Mouse (Mus musculus): ENCODE measurements around the gene Slc13a5. TPM values are rescaled to one million over a fixed set of nuclear protein-coding genes. Genes with fewer than 3 reads are reported as not detected.

Slc13a5 gene
- total RNA-seq, 2 experiments from 2014 or later: 6.5 to 6.9 TPM

DNA sequence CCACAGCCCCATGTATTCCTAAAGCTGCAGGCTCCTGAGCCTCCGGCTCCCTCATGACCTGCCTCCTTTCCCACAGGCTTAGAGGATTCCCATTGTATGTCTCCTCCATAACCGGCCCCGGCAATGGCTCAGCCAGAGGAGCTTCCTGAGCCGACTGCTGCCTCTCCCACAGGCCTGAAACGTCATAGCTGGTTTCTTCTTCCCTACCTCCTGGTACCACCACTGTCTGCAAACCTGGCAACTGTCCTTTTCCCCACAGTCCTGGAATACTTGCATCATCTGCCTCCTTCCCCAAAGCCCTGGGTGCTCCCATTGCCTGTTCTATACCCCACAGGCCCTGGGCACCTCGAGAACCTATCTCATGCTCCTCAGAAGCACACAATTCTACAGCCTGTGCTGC lies 61.8 kb downstream of the Slc13a5 start:
- no peak for DNase-seq

DNA sequence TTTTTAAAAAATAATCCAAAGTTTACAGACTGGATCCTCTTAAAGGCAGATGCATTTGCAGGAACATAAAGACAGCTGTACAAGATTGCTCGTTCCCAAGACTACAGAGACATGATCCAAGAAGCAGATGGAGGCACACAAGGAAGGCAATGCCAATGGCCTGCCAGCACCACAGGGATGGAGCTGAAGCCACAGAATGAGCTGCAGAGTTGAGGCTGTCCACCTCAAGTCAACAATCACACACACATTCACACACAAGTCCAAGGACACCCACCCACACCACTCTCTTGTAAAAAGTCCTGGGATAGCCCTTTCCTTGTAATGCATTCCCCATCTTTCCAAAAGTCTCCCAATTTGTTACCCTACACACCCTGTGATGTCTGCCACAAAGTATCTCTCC lies 63.6 kb downstream of the Slc13a5 start:
- no peak for DNase-seq

DNA sequence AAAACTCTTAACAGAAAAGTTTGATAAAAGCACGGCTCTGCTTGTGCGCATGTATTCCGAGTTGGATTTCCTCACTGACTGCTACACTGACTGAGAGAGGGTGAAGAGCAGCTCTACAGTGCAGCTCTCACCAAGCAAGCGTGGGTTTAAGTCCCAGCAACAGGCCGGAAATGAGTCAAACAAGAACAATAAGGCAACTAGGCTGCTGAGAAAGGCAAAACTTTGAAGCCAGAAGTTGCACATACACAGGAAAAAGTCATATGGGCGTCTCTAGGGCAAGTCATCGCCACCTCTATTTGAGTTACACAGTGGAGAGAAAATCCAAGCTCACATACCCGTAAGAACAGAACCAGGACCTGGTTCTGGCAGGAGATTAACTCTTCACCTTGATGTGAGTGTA lies 70.5 kb downstream of the Slc13a5 start:
- no peak for DNase-seq

DNA sequence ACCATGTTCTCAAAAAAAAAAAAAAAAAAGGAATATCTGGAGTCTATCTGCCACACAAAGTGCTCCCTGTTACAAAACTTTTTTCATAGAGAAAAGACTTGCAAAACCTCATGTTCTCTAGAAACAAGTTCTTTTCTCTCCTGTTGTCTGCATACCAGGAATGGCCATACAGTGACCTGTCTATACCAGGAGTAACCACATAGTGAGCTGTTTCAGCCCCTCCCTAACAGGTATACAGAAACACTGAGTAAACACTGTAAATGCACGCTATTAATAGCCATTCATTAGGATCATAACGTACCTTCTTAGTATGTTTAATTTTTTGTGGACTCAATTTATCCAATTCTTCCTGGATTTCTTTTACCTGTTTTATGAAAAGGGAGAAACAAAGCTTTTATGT lies 72.8 kb downstream of the Slc13a5 start:
- no peak for DNase-seq

Other genes with a start within 250 kb of the Slc13a5 start
- gene Aipl1, start 229.7 kb downstream of the Slc13a5 start, total RNA-seq (2021): not detected
- gene Pimreg, start 225.2 kb downstream of the Slc13a5 start, total RNA-seq (2021): under 1 TPM; 0.45 to 0.63 TPM
- 10 to 100 TPM; 26.0 to 27.9 TPM for gene Pitpnm3, start 131.4 kb downstream of the Slc13a5 start, total RNA-seq (2021)
- 10 to 100 TPM; 11.7 to 12.4 TPM for gene Gm43951, start 60.4 kb downstream of the Slc13a5 start, total RNA-seq (2021)
- 10 to 100 TPM; 25.5 to 30.7 TPM for gene 4933427D14Rik, start 59.8 kb downstream of the Slc13a5 start, total RNA-seq (2021)
- gene Txndc17, start 59.7 kb downstream of the Slc13a5 start, total RNA-seq (2021): 10 to 100 TPM; 33.0 to 36.4 TPM
- 10 to 100 TPM; 12.6 to 15.8 TPM for gene Med31, start 51.6 kb downstream of the Slc13a5 start, total RNA-seq (2021)
- 1 to 10 TPM; 3.6 to 5.8 TPM for gene Xaf1, start 34.4 kb upstream of the Slc13a5 start, total RNA-seq (2021)
- not detected for gene Fbxo39, start 47.2 kb upstream of the Slc13a5 start, total RNA-seq (2021)
- gene Tekt1, start 95.2 kb upstream of the Slc13a5 start, total RNA-seq (2021): 1 to 10 TPM; 2.2 to 3.1 TPM
- gene Smtnl2, start 144.5 kb upstream of the Slc13a5 start, total RNA-seq (2021): 1 to 10 TPM; 1.5 to 2.7 TPM
- not detected for gene Ggt6, start 168.3 kb upstream of the Slc13a5 start, total RNA-seq (2021)
- 10 to 100 TPM; 51.3 to 52.2 TPM for gene Mybbp1a, start 174.1 kb upstream of the Slc13a5 start, total RNA-seq (2021)
- gene Spns2, start 222.7 kb upstream of the Slc13a5 start, total RNA-seq (2021): 100 to 1,000 TPM in 1 of 2 experiments, 10 to 100 TPM in 1; 91.4 to 129 TPM

All from layer of hippocampus, postnatal 36 days (tissue).